Mouse (Mus musculus): ENCODE results near the gene Gm43552. TPM values are rescaled to one million over a fixed set of nuclear protein-coding genes. Genes with fewer than 3 reads are reported as not detected.

Gm43552 gene
- total RNA-seq, 2 experiments from 2014 or later: not detected

GRCm38 (mm10) chr5:65444981-65445380 lies 47.7 kb downstream of the Gm43552 start:
- ATAC-seq (ENCODE audit: poor library complexity, severe bottlenecking): peak; percentile 80

- no peak for ATAC-seq (ENCODE audit: poor library complexity, severe bottlenecking)
Observed at GRCm38 (mm10) chr5:65438041-65438440, 54.6 kb downstream of the Gm43552 start.

DNA sequence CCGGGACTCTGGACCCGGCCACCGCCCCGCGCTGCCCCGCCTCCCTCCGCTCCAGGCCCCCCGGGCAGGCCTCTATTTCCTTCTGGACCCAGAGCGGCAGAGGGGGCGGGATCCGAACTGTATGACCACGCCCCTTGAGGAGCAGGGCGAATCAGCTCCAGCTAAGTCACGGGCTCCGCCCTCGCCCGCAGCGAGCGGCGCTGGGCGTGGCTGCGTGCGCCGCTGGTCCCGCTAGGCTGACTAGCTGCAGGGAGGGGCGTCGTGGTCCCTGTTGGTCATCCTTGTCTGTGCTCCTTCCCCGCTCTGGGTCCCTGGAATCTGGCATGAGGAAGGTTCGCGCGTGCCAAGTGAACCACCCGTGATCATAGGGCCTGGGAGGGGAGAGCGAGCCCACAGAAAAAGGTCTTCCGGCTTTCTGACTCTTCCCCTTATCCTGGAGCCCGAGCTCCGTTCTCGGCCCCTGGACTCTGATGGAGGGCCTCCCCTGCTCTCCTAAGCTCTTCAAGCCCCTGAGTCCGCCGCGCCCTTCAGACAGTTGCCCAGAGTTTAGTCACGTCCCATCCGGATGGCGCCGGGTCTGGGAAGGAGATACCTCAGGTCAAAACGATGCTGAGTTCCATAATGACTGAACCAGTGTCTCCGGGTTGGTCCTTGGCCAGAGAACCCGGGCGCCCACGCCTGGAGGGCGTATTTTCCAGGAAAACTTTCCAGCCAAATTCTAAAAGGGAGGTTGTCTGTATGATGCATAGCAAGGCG lies 56.6 kb downstream of the Gm43552 start, which contains the start of gene Ugdh:
Ugdh (minus strand) TSS at position 144 of the 756 bp plus-strand sequence.
- ATAC-seq (ENCODE audit: poor library complexity, severe bottlenecking): peak; percentile 98

- ATAC-seq (ENCODE audit: poor library complexity, severe bottlenecking): peak; percentile 20
Observed at GRCm38 (mm10) chr5:65435363-65435805, 57.2 kb downstream of the Gm43552 start.

GRCm38 (mm10) chr5:65434471-65435362 lies 57.9 kb downstream of the Gm43552 start:
- no peak for ATAC-seq (ENCODE audit: poor library complexity, severe bottlenecking)

DNA sequence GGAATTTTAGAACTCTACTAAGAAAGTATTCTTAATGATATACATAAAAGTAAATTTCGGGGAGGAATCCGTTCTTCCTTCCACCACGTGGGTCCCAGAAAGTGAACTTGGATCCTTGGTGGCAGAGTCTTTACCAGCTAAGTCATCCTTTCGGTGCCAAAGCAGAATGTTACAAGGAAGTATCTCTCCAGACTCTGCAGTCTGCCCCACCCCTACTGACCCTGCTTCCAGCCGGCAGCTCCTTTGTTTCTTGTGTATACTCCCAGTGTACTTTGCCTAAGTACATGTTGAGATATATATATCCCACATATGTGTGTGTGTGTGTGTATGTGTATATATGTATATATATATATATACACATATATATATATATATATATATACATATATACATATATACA lies 63.2 kb downstream of the Gm43552 start:
- ATAC-seq (ENCODE audit: poor library complexity, severe bottlenecking): no peak

- ATAC-seq (ENCODE audit: poor library complexity, severe bottlenecking): no peak
Observed at GRCm38 (mm10) chr5:65428321-65428720, 64.3 kb downstream of the Gm43552 start.

- no peak for ATAC-seq (ENCODE audit: poor library complexity, severe bottlenecking)
Observed at GRCm38 (mm10) chr5:65425251-65425650, 67.4 kb downstream of the Gm43552 start.

- no peak for ATAC-seq (ENCODE audit: poor library complexity, severe bottlenecking)
Observed at GRCm38 (mm10) chr5:65424215-65424614, 68.4 kb downstream of the Gm43552 start.

GRCm38 (mm10) chr5:65422803-65423202 lies 69.8 kb downstream of the Gm43552 start:
- no peak for ATAC-seq (ENCODE audit: poor library complexity, severe bottlenecking)

- ATAC-seq (ENCODE audit: poor library complexity, severe bottlenecking): no peak
Observed at GRCm38 (mm10) chr5:65420822-65421221, 71.8 kb downstream of the Gm43552 start.

DNA sequence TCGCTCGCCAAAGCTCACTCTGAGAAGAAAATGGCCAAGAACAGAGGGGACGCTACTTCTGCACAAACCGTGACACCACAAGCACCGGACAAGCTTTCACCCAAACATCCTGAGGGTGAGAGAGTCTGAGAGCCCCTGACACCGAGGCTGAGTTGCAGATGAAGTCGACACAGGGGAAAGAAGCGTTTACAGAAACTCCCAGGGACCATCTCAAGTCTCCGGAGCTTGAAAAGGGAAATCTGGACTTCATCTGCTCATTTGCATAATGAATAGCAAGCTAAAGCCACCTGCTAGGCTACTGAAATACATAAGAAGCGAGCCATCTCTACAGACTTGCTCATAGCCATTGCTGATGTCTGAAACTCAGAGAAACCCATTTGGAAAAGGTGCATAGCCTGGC lies 73.5 kb downstream of the Gm43552 start:
- no peak for ATAC-seq (ENCODE audit: poor library complexity, severe bottlenecking)

GRCm38 (mm10) chr5:65415653-65416458 lies 76.8 kb downstream of the Gm43552 start:
- ATAC-seq (ENCODE audit: poor library complexity, severe bottlenecking): no peak

DNA sequence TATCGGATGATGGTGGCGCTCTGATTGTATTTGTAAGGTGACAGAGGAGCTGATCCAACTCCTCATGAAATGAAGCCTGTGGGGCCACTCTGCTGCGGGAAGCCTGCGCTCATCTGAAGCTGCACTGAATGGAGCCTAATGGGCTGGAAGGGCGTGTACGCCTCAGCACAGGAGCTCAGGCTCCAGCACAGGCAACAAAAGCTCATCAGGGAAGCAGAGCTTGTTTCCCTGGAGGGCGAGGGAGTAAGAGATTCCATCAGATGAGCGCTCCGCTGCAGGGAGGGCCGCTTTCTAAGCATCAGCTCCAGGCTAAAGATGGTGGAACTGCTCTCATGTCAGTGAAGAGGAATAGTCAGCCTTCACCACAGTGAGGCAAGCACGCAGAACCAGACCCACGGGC lies 84.6 kb downstream of the Gm43552 start:
- ATAC-seq (ENCODE audit: poor library complexity, severe bottlenecking): no peak

- peak; percentile 91 for ATAC-seq (ENCODE audit: poor library complexity, severe bottlenecking)
Observed at GRCm38 (mm10) chr5:65401251-65401994, 91.2 kb downstream of the Gm43552 start.

GRCm38 (mm10) chr5:65394425-65394824 lies 98.2 kb downstream of the Gm43552 start:
- no peak for ATAC-seq (ENCODE audit: poor library complexity, severe bottlenecking)

- ATAC-seq (ENCODE audit: poor library complexity, severe bottlenecking): no peak
Observed at GRCm38 (mm10) chr5:65391753-65392152, 100.9 kb downstream of the Gm43552 start.

GRCm38 (mm10) chr5:65390648-65391644 lies 101.7 kb downstream of the Gm43552 start, which contains the start of the genes Rpl9 and Lias:
TSS of gene Rpl9 (minus strand) at chr5:65391444.
TSS of gene Lias (plus strand) at chr5:65391497.
- peak; percentile 97 for ATAC-seq (ENCODE audit: poor library complexity, severe bottlenecking)
